Mouse (Mus musculus) cerebellum, adult 2 months (tissue): ENCODE results near the gene Rpl36-ps4.
"Not testable (repeated sequence)": the region's sequence is repeated elsewhere in the genome, so short reads cannot be mapped to it uniquely, and the experiment has no call there.

Source experiments
- CTCF ChIP-seq: fragments of 200-500 bp; IDR thresholded peaks from 2 replicates; pipeline ENCODE4 v1.5.1; 2011; ENCODE audit warnings: low read depth, mild to moderate bottlenecking, control low read depth, low read length, moderate library complexity, borderline replicate concordance; ENCODE audit not compliant: insufficient read depth
- POLR2A ChIP-seq: fragments of 200-500 bp; IDR thresholded peaks from 2 replicates; pipeline ENCODE4 v1.6.1; 2011; ENCODE audit warnings: low read length, control low read depth, borderline replicate concordance; ENCODE audit not compliant: insufficient read depth

DNA sequence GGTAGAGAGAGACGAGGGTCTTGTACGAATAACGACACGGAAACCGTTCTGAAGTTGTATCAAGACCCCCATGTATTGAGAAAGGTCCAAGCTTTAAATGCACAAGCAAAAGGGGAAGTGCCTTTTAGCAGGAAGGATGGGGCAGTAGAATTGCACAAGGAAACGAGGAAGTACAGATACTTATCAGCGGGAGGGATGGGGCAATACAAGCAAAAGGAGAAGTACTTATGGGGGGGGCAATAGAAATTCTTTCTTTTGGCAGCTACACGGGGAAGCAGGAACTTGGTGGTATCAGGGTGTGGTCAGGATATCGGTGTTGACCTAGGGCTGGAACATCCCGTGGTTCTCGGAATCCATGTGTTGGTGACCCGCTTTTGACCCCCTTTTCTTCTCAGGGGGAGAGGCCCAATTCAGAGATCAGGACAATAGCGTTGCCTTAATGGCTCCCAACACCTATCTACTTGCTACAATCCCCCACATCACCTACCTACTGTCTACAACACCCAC, 33.9 kb downstream of the Rpl36-ps4 start:
- not testable (repeated sequence) for TF ChIP-seq CTCF, POLR2A
